Mouse (Mus musculus): ENCODE measurements around the gene Mamdc2. TPM values are rescaled to one million over a fixed set of nuclear protein-coding genes. Genes with fewer than 3 reads are reported as not detected.

Mamdc2 gene
- total RNA-seq, 2 experiments from 2014 or later: 2.2 to 3.7 TPM

DNA sequence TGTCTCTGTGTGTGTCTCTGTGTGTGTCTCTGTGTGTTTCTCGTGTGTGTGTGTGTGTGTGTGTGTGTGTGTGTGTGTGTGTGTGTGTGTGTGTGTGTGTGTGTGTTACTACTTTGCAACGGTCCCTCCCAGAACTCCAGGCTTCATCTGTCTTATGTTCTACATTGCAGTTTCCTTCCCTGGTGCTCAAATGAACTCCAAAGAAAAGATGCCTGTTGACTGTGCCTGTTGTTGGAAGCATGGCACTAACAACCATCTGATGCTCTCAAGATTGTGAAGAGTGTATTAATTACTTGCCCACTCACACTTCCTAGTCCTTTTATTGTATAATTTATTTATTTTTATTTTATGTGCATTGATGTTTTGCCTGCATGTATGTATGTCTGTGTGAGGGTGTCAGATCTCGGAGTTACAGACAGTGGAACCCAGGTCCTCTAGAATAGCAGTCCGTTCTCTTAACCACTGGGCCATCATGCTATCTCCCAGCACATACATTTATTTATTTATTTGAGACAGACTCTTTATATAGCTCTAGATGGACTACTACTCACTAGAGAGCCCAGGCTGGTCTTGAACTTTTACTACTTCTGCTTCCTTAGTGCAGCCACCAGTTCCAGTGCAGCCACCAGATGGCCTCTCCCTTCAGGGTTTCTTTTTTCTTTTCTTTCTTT, 174.1 kb downstream of the Mamdc2 start:
- no peak for DNase-seq

- DNase-seq: peak; percentile 98
Measured at GRCm38 (mm10) chr19:23273355-23274053, 174.7 kb downstream of the Mamdc2 start, which contains the start of gene Smc5. Gene Smc5, minus strand, starts transcription at chr19:23273897.

GRCm38 (mm10) chr19:23256771-23257170, 191.5 kb downstream of the Mamdc2 start:
- no peak for DNase-seq

Other genes with a start within 250 kb of the Mamdc2 start
- 10 to 100 TPM; 27.0 to 39.8 TPM for gene Smc5, start 174.5 kb downstream of the Mamdc2 start, total RNA-seq (2021)
- not detected for gene 1700028P14Rik, start 204.4 kb upstream of the Mamdc2 start, total RNA-seq (2021)
- gene Ptar1, start 239.0 kb upstream of the Mamdc2 start, total RNA-seq (2021): 10 to 100 TPM; 25.0 to 27.5 TPM

Data from adrenal gland, postnatal 10 days (tissue).